Mouse (Mus musculus) E14TG2a.4 (cell line): ENCODE measurements at regions not wholly inside any gene's neighbourhood (a gene's known extent, or its start where the extent isn't known, plus 50 kb on each side); places are given as distances from the start of the nearest gene placed in this dataset.

Source experiments
- CTCF ChIP-seq: conservative IDR thresholded peaks from 2 replicates; pipeline ENCODE4 v1.5.1; 2014; ENCODE audit warnings: low read length
- POU5F1 ChIP-seq: IDR thresholded peaks from 2 replicates; pipeline ENCODE4 v1.6.1; 2014; ENCODE audit warnings: low read length, borderline replicate concordance

GRCm38 (mm10) chr3:63582717-63583696 lies 99.3 kb upstream of the Gm34302 start:
- TF ChIP-seq CTCF (no peak), POU5F1 (no peak)
